Mouse (Mus musculus): Measurements from ENCODE around the gene Ppp2r2c. TPM values are rescaled to one million over a fixed set of nuclear protein-coding genes. Genes with fewer than 3 reads are reported as not detected.

Gene Ppp2r2c
- polyA plus RNA-seq, 1 experiment from 2014 or later = 26.7 TPM

- Histone ChIP-seq H3K9me3 (no peaks in the 10 kb centered on the region), H3K27ac (no peak overlapping the region), H3K36me3 (no peaks in the 10 kb centered on the region), H3K4me2 (no peak overlapping the region), H3K9ac (no peak overlapping the region), H3K27me3 (peaks cover 7% of the 10 kb centered on the region; the same call in 1 of the 2 replicates), H3K4me3 (no peak overlapping the region), H3K4me1 (replicated peaks) (peaks cover 43% of the 10 kb centered on the region)
- 74% methylated on average over 2 of the region's 2 CpGs for WGBS
- ATAC-seq (ENCODE audit: low FRiP score) = no peak
These were observed 35.8 kb downstream of the Ppp2r2c start for GRCm38 (mm10) chr5:36904131-36904530.

DNA sequence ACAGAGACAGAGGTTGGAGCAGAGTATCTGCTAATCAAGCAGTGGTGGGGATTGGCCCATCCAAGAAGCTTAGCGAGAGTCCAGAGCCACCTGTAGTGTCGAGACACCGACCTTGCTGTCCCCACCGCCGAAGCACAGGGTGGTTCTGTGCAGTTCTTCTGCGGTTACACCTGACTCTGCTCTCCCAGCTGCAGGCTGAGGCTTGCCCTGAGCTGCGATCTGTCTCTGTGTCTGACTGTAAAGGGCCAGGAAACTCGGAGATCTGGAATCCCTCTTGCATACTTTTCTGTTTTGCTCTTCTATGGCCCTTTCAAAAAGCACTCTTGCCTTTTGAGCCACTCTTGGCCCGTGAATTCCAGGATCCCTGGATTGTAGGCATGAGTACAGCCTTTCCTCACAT is 36.4 kb downstream of the Ppp2r2c start:
- no peak overlapping the region; the same call in 1 of the 2 replicates for H3K27ac ChIP-seq
- H3K4me3 ChIP-seq = no peak overlapping the region
- 86% methylated on average over 9 of the region's 9 CpGs for WGBS
- no peak overlapping the region for H3K4me2 ChIP-seq
- ATAC-seq (ENCODE audit: low FRiP score) = no peak
- H3K27me3 ChIP-seq = 0 out of 2 replicates have a peak, but pooled peaks cover 7% of the 10 kb centered on the region
- H3K9me3 ChIP-seq = no peaks in the 10 kb centered on the region
- peaks cover 41% of the 10 kb centered on the region for H3K4me1 ChIP-seq (replicated peaks)
- H3K36me3 ChIP-seq = no peaks in the 10 kb centered on the region
- no peak overlapping the region for H3K9ac ChIP-seq

DNA sequence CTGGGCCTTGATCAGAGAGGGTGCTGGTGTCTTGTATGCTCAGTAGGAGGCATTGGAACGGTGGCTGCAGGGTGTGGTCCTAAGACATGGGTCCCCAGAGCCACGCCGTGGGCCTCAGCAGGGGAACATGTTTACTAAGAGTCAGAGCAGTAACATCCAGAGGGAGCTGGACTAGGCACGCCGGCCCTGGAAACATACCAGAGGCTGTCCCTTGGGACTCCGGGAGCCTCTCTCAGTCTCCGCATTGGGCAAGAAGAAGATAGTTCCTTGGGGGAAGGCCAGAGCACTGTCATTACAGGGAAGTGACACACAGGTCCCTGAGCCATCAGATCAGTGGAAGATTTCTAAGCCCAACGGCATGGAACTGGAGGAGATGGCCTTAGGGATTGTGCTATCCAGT is 36.9 kb downstream of the Ppp2r2c start:
- Histone ChIP-seq H3K4me3 (no peak overlapping the region), H3K4me2 (no peak overlapping the region), H3K4me1 (replicated peaks) (peaks cover 37% of the 10 kb centered on the region), H3K9ac (no peak overlapping the region), H3K36me3 (no peaks in the 10 kb centered on the region), H3K9me3 (no peaks in the 10 kb centered on the region), H3K27me3 (0 out of 2 replicates have a peak, but pooled peaks cover 7% of the 10 kb centered on the region), H3K27ac (peak overlapping the region; percentile 8; the same call in 1 of the 2 replicates)
- 75% methylated on average over 8 of the region's 8 CpGs for WGBS
- ATAC-seq (ENCODE audit: low FRiP score) = no peak

DNA sequence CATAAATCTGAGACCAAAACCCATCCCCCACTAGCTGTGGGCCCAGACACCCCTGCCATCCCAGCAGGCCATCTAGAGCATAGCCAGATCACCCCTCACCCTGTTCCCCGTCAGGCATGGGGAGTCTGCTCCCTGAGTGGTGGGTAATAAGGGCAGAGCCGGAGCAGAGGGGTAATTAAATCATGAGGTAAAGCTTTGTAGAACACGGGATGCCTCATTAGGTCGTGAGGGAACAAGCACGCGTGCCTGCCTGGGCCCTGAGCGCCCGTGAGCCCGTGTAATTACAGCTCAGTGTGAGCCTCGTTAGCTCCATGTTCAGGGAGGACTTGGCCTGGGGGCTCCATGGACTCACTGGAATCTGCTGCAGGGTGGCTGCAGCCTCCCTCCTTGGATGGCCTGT is 39.4 kb downstream of the Ppp2r2c start:
- ATAC-seq (ENCODE audit: low FRiP score) = no peak
- H3K4me2 ChIP-seq = no peak overlapping the region
- H3K9me3 ChIP-seq = no peaks in the 10 kb centered on the region
- H3K4me3 ChIP-seq = no peak overlapping the region
- no peak overlapping the region for H3K9ac ChIP-seq
- 0 out of 2 replicates have a peak, but pooled peaks cover 11% of the 10 kb centered on the region for H3K27me3 ChIP-seq
- peak overlapping the region; percentile 40; the same call in 1 of the 2 replicates for H3K27ac ChIP-seq
- H3K36me3 ChIP-seq = no peaks in the 10 kb centered on the region
- WGBS = 42% methylated on average over 10 of the region's 10 CpGs
- peaks cover 50% of the 10 kb centered on the region for H3K4me1 ChIP-seq (replicated peaks)

- Histone ChIP-seq H3K4me2 (no peak overlapping the region), H3K4me1 (replicated peaks) (peaks cover 44% of the 10 kb centered on the region), H3K27me3 (0 out of 2 replicates have a peak, but pooled peaks cover 5% of the 10 kb centered on the region), H3K9ac (no peak overlapping the region), H3K27ac (no peak overlapping the region), H3K9me3 (no peaks in the 10 kb centered on the region), H3K36me3 (no peaks in the 10 kb centered on the region), H3K4me3 (no peak overlapping the region)
- no peak for ATAC-seq (ENCODE audit: low FRiP score)
- WGBS = 88% methylated on average over 21 of the region's 21 CpGs
These were observed 41.2 kb downstream of the Ppp2r2c start for GRCm38 (mm10) chr5:36909545-36909944.

- 28% methylated on average over 7 of the region's 7 CpGs for WGBS
- peak; percentile 65 for ATAC-seq (ENCODE audit: low FRiP score)
These were observed 42.7 kb downstream of the Ppp2r2c start for GRCm38 (mm10) chr5:36910980-36911379.

DNA sequence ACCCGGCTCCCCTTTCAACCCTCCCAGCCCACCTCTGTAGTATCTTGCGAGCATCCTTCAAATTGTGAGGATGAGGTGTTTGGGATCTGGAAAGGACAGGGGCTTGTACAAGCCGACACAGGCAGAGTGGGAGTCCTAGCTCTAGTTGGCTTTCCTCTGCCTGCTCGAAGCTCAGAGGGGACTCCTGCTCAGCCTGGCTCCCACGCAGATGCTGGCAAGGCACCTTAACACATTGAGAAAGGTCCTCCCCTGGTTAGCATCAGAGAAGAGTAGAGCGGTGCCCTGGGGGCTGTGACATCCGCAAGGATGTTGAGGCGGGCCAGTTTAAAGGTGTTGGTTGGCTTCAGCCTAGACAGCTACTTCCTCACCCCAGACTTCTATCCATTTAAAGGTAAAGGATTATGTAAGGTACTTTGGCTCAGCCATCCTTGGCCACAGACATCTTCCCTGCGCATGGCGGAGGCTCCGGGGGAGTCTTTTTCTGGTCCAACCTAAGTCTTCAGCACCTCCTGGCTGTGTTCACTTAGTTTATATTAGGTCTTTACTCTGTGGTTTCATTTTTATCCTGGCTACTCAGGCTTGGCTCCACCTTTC is 43.5 kb downstream of the Ppp2r2c start:
- WGBS = 77% methylated on average over 11 of the region's 11 CpGs
- Histone ChIP-seq H3K9ac (no peak overlapping the region), H3K27me3 (0 out of 2 replicates have a peak, but pooled peaks cover 4% of the 10 kb centered on the region), H3K9me3 (no peaks in the 10 kb centered on the region), H3K36me3 (no peaks in the 10 kb centered on the region), H3K4me3 (no peak overlapping the region), H3K4me2 (no peak overlapping the region), H3K4me1 (replicated peaks) (peaks cover 35% of the 10 kb centered on the region), H3K27ac (0 out of 2 replicates have a peak overlapping the region, but pooled peaks have one; percentile 8)
- no peak for ATAC-seq (ENCODE audit: low FRiP score)

More at GRCm38 (mm10) chr5:36910980-36911379, 42.7 kb downstream of the Ppp2r2c start:
- H3K4me3 ChIP-seq = no peak overlapping the region
- H3K27me3 ChIP-seq = 0 out of 2 replicates have a peak, but pooled peaks cover 4% of the 10 kb centered on the region
- peaks cover 35% of the 10 kb centered on the region for H3K4me1 ChIP-seq (replicated peaks)
- H3K9ac ChIP-seq = peak overlapping the region; percentile 49; the same call in 1 of the 2 replicates
- no peaks in the 10 kb centered on the region for H3K9me3 ChIP-seq
- no peaks in the 10 kb centered on the region for H3K36me3 ChIP-seq
- H3K4me2 ChIP-seq = no peak overlapping the region
- peak overlapping the region; percentile 45; the same call in 1 of the 2 replicates for H3K27ac ChIP-seq

- Histone ChIP-seq H3K4me3 (no peak overlapping the region), H3K27ac (no peak overlapping the region; the same call in 1 of the 2 replicates), H3K4me1 (replicated peaks) (peaks cover 27% of the 10 kb centered on the region), H3K27me3 (0 out of 2 replicates have a peak, but pooled peaks cover 4% of the 10 kb centered on the region), H3K36me3 (no peaks in the 10 kb centered on the region), H3K9ac (no peak overlapping the region), H3K9me3 (no peaks in the 10 kb centered on the region), H3K4me2 (no peak overlapping the region)
- WGBS = 72% methylated on average over 14 of the region's 14 CpGs
- ATAC-seq (ENCODE audit: low FRiP score) = no peak
These were observed 44.4 kb downstream of the Ppp2r2c start for GRCm38 (mm10) chr5:36912602-36913310.

DNA sequence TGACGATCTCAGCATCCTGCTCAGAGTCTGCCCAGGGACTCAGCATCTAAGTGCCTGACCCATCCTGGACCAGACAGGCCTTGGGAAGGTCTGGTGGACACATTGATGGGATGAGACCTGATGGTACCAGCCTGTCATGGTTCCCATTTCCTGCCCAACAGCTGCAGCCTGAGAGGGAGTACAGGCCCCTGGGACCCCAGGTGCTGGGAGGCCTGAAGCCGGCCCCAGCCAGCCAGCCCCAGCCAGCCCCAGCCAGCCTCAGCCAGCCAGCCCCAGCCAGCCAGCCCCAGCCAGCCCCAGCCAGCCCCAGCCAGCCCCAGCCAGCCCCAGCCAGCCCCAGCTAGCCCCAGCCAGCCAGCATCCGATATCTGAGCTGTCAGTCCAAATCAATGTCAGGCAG is 46.9 kb downstream of the Ppp2r2c start:
- ATAC-seq (ENCODE audit: low FRiP score) = no peak

GRCm38 (mm10) chr5:36916581-36916980 is 48.3 kb downstream of the Ppp2r2c start:
- 79% methylated on average over 4 of the region's 4 CpGs for WGBS
- no peaks in the 10 kb centered on the region for H3K36me3 ChIP-seq
- H3K4me1 ChIP-seq (replicated peaks) = peaks cover 27% of the 10 kb centered on the region
- no peak overlapping the region for H3K27ac ChIP-seq
- no peak overlapping the region for H3K4me3 ChIP-seq
- 0 out of 2 replicates have a peak, but pooled peaks cover 4% of the 10 kb centered on the region for H3K27me3 ChIP-seq
- ATAC-seq (ENCODE audit: low FRiP score) = no peak
- H3K4me2 ChIP-seq = no peak overlapping the region
- H3K9ac ChIP-seq = no peak overlapping the region
- no peaks in the 10 kb centered on the region for H3K9me3 ChIP-seq

More for the DNA sequence above, 46.9 kb downstream of the Ppp2r2c start:
- Histone ChIP-seq H3K9ac (no peak overlapping the region), H3K4me1 (replicated peaks) (peaks cover 36% of the 10 kb centered on the region), H3K27ac (no peak overlapping the region), H3K9me3 (no peaks in the 10 kb centered on the region), H3K27me3 (0 out of 2 replicates have a peak, but pooled peaks cover 4% of the 10 kb centered on the region), H3K4me2 (no peak overlapping the region), H3K36me3 (no peaks in the 10 kb centered on the region), H3K4me3 (no peak overlapping the region)
- 77% methylated on average over 3 of the region's 3 CpGs for WGBS

- no peak for ATAC-seq (ENCODE audit: low FRiP score)
- 82% methylated on average over 4 of the region's 4 CpGs for WGBS
- no peak overlapping the region for H3K9ac ChIP-seq
These were observed 48.9 kb downstream of the Ppp2r2c start for GRCm38 (mm10) chr5:36917245-36917644.

GRCm38 (mm10) chr5:36918016-36918415 is 49.7 kb downstream of the Ppp2r2c start:
- Histone ChIP-seq H3K27me3 (no peaks in the 10 kb centered on the region), H3K27ac (no peak overlapping the region), H3K36me3 (no peaks in the 10 kb centered on the region), H3K4me2 (no peak overlapping the region), H3K4me1 (replicated peaks) (peaks cover 16% of the 10 kb centered on the region), H3K4me3 (no peak overlapping the region), H3K9ac (no peak overlapping the region), H3K9me3 (no peaks in the 10 kb centered on the region)
- WGBS = 79% methylated on average over 7 of the region's 7 CpGs
- ATAC-seq (ENCODE audit: low FRiP score) = no peak

More at GRCm38 (mm10) chr5:36917245-36917644, 48.9 kb downstream of the Ppp2r2c start:
- H3K4me2 ChIP-seq = no peak overlapping the region
- H3K36me3 ChIP-seq = no peaks in the 10 kb centered on the region
- no peaks in the 10 kb centered on the region for H3K9me3 ChIP-seq
- no peak overlapping the region for H3K4me3 ChIP-seq
- H3K27me3 ChIP-seq = no peaks in the 10 kb centered on the region
- no peak overlapping the region for H3K27ac ChIP-seq
- peaks cover 20% of the 10 kb centered on the region for H3K4me1 ChIP-seq (replicated peaks)
